Mouse (Mus musculus) adrenal gland, adult 8-10 months (tissue): ENCODE results near the gene Nppa. TPM values are rescaled to one million over a fixed set of nuclear protein-coding genes. Genes with fewer than 3 reads are reported as not detected.

Experiments
- DNase-seq: peaks from one replicate; pipeline ENCODE4 v3.0.0; 2022
- total RNA-seq, 4 experiments: library from RNA; stranded (reverse); gene quantifications; 2 replicates each; pipeline ENCODE4 v1.2.4; 2022

Nppa gene
- total RNA-seq, 4 experiments from 2014 or later: not detected

DNA sequence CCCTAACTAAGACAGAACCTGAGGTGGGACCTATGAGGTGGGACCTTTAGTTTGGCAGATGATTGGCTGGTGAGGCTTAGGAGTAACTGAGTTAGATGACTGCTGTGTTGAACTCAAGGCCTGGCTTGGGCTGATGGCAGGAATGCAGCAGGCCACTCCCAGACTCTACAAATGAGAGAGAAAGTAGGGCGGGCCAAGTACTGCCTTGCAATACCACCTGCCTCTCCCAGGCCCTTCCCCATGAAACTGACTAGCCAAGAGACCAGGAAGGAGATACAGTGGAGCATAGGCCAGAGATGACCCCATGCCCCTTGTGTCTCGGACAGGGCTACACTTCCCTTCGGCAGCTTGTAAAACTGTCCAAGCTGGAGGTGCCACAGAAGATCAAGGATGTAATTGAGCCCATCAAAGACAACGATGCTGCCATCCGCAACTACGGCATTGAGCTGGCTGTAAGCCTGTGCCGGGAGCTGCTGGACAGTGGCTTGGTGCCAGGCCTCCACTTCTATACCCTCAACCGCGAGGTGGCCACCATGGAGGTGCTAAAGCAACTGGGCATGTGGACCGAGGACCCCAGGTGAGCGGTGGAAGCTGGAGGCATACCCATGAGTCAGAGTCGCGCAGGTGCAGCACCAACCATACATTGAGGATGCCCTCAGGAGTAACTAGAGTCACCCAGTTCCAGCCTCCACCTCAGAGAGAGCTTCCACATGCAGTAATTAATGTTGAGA is 50.7 kb downstream of the Nppa start:
- DNase-seq: no peak

Other genes starting within 250 kb of the Nppa start
- 1 to 10 TPM; 4.5 to 8.1 (median 5.5) TPM for gene Zfp984, start 190.9 kb upstream of the Nppa start, total RNA-seq
- 10 to 100 TPM; 36.0 to 78.9 (median 42.2) TPM for gene Zfp933, start 152.4 kb upstream of the Nppa start, total RNA-seq
- gene Miip, start 131.9 kb upstream of the Nppa start, total RNA-seq: 10 to 100 TPM; 18.4 to 33.8 (median 29.1) TPM
- 10 to 100 TPM; 10.8 to 16.2 (median 13.3) TPM for gene Fv1, start 131.7 kb upstream of the Nppa start, total RNA-seq
- 100 to 1,000 TPM; 119 to 236 (median 168) TPM for gene Mfn2, start 96.0 kb upstream of the Nppa start, total RNA-seq
- gene Plod1, start 64.0 kb upstream of the Nppa start, total RNA-seq: 10 to 100 TPM; 31.2 to 44.5 (median 39.4) TPM
- 10 to 100 TPM; 45.5 to 52.4 (median 47.4) TPM for gene 2510039O18Rik, start 59.8 kb upstream of the Nppa start, total RNA-seq
- under 1 TPM in 1 of 4 experiments, not detected in 3; 0.40 TPM for gene Nppb, start 14.9 kb upstream of the Nppa start, total RNA-seq
- 10 to 100 TPM; 10.1 to 20.4 (median 15.8) TPM for gene Clcn6, start 38.1 kb downstream of the Nppa start, total RNA-seq
- 10 to 100 TPM; 24.2 to 51.9 (median 36.7) TPM for gene Mthfr, start 38.4 kb downstream of the Nppa start, total RNA-seq
- gene Agtrap, start 87.3 kb downstream of the Nppa start, total RNA-seq: 100 to 1,000 TPM; 117 to 136 (median 124) TPM
- gene Mad2l2, start 129.7 kb downstream of the Nppa start, total RNA-seq: 10 to 100 TPM; 24.5 to 32.7 (median 28.9) TPM
- gene Draxin, start 130.0 kb downstream of the Nppa start, total RNA-seq: under 1 TPM; 0.06 to 0.15 (median 0.12) TPM
- gene Fbxo6, start 151.4 kb downstream of the Nppa start, total RNA-seq: 10 to 100 TPM; 50.2 to 84.6 (median 64.4) TPM
- 10 to 100 TPM; 15.3 to 41.5 (median 26.8) TPM for gene Fbxo44, start 159.8 kb downstream of the Nppa start, total RNA-seq
- gene Fbxo2, start 159.9 kb downstream of the Nppa start, total RNA-seq: 10 to 100 TPM in 3 of 4 experiments, 1 to 10 TPM in 1; 9.8 to 15.7 (median 13.4) TPM